Mouse (Mus musculus) liver, postnatal 0 days (tissue): ENCODE results near the gene Zdhhc14.
A peak's percentile ranks its signal among the peaks of the same experiment; 100 is the strongest.

Source experiments
- CTCF ChIP-seq: sonication (generic); IDR thresholded peaks from 2 replicates; pipeline ENCODE4 v1.5.1; 2016; ENCODE audit warnings: antibody characterized with exemption, low read depth
- EP300 ChIP-seq: IDR thresholded peaks from 2 replicates; pipeline ENCODE4 v1.6.1; 2016; ENCODE audit warnings: antibody characterized with exemption, low read depth, mild to moderate bottlenecking

DNA sequence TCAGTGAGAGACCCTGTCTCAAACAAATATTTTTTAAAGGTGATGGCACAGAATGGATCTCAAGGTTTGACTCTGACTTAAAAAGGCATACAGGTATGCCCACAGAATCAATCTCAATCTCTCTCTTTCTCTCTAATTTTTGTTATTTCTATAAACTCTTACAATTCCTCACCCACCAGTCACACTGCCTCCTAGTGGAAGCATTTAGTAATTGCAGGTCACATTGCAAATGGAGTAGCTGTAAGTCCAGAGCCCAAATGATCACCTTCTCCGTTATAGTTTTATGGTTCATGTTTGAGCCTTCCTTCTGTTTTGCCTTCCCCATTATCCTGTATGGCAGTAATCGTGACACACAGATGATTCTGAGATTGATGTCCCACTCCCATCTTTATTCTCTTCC, 230.4 kb downstream of the Zdhhc14 start:
- TF ChIP-seq CTCF = peak; percentile 60
- no peak for TF ChIP-seq EP300
